Mouse (Mus musculus) G1E-ER4 (cell line): ENCODE measurements around the gene Gm28035. TPM values are rescaled to one million over a fixed set of nuclear protein-coding genes. Genes with fewer than 3 reads are reported as not detected.

Experiments
- GATA1 ChIP-seq: IDR thresholded peaks from one replicate; pipeline ENCODE4 v1.8.0; 2012; ENCODE audit warnings: low read length, inconsistent platforms
- polyA plus RNA-seq: library from polyadenylated mRNA; stranded (reverse); fragments of >175 nt; gene quantifications from 2 replicates; pipeline ENCODE4 v1.2.3, GENCODE M21; 2012

Gene Gm28035
- polyA plus RNA-seq, 1 experiment, result 2.0 TPM

DNA sequence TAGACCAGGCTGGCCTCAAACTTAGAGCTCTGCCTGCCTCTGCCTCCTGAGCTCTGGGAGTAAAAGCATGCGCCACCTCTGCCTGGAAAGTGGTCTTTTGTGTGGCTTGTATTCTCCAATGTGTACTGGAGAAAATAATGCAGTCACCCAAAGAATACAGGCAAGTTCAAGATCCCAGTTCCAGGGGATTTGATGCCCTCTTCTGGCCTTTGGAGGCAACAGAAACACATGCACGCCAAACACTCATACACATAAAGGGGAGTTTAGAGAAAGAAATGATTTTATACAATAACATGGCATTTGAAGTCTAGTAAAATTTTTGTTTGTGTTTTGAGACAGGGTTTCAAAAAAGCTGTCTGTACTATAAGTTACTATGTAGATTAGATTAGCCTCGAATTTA lies 59.2 kb downstream of the Gm28035 start:
- TF ChIP-seq GATA1, result no peak

DNA sequence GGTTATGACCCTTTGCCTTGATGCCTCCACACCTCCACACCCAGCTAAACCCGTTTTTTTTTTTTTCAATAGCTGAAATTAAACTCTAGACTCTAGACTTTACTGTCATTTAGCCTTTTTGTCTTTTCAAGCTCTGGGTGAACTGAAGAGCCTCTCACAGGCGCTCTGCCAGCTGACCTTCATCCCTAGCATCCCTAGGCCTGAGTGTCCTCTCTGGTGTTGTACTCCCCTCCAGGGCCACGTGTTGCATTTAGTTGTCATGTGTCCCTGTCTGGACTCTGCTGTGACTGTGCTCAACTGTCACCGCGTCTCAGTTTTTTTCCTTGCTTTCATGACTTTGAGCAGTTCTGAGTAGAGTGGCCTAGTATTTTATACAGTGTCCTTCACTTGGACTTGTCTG lies 59.6 kb downstream of the Gm28035 start:
- no peak for TF ChIP-seq GATA1

DNA sequence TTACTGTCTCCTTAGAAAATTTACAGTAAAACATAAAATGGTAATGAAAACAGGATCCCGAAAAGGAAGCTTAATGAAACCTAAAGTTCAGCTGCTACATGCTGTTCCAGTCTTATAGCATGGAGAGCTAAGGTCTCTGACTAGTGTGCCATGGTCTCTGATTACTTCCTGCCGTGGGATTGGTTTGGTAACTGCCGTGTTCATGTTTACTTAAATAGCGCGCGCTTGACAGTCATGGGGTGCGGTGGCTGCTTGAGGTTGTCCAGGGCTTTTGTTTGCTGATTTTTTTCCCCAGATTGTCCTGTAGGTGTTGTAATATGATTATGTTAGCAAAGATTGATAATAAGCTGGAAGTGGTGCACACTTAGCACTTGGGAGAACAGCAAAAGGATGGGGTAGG lies 65.7 kb downstream of the Gm28035 start:
- no peak for TF ChIP-seq GATA1

DNA sequence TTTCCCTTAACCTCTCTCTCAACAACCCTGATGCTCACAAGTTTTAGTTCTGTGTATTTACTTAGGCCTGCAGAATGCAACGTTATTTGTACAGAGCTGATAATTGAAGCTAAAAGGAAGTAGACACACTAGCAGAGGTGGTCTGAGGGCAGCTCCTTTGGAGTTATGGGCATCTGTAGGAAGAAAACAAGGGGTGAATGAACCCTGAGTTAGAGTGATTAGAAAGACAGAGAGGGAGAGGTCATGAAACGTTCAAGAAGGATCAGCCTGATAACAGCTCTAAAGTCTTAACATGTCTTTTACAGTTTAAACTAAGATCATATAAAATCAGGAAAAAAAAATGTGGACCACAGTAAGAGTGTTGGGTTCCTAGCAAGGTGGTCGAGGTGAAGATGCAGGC lies 69.0 kb downstream of the Gm28035 start:
- no peak for TF ChIP-seq GATA1

DNA sequence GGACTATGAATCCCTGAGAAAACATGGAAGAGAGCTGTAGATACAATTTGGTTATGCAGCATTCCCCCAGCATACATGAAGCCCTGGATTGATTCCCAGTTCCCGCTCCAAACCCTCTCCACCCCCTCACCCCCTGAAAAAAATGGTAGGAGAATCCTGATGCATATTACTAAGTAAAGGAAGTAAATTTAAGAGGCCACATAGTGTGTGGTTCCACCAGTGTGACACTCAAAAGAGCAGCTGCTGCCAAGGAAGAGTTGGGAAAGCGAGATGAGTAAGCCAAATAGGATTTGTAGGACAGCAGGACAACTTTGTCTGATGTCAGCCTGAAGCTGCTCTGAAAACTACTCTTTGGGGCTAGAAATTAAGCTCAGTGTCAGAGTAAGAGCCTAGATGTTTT lies 71.1 kb downstream of the Gm28035 start:
- no peak for TF ChIP-seq GATA1

DNA sequence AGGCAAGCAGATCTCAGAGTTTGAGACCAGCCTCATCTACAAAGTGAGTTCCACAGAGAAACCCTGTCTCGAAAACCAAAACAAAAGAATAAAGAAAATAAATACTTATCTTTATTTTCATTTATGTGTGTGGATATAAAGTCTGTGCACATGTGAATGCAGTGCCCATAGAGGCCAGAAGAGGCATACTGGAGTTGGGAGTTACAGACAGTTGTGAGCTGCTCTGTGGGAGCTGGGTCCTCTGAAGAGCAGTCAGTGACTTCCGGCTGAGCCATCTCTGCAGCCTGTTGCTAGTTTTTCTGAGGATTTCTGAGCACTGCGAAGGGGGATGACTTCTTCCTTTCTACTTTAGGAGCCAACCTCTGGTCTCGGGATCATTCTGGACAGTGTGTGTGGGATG lies 75.8 kb downstream of the Gm28035 start:
- TF ChIP-seq GATA1, result no peak

DNA sequence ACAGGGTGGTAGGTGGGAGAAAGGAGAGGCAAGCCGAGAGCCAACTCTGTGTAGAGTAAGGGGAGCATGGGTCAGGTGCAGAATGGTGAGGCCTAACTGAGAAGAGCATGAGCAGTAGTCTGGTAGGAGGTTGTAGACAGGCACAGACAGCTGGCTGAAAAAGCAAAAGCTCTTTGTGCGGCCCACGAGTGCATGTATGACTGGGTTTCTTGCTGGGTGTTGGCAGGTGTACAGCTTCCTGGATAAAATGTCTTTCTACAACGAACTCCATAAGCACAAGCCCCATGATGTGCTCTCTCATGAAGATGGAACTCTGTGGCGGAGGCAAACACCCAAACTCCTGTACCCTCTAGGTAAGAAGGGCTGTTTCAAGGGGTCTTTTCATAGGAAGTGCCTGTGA lies 76.6 kb downstream of the Gm28035 start:
- TF ChIP-seq GATA1, result no peak

DNA sequence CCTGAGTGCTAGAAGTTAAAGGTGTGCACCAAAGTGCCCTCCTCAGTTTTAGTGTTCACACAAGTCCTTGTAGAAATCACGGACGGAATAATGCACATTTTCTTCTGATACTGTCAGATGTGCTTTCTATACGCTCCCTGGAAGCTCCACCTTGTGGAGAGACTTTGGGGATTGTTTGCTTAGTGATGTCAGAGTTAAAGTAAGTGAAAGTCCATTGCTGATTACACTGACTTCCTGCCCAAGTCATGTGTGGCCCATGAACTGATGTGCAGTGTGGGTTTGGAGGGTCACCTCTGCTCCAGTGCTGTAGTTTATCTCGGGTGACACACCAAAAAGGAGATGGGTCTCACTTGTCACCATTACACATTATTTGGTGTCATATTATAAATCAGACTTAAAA lies 78.9 kb downstream of the Gm28035 start:
- TF ChIP-seq GATA1, result no peak

DNA sequence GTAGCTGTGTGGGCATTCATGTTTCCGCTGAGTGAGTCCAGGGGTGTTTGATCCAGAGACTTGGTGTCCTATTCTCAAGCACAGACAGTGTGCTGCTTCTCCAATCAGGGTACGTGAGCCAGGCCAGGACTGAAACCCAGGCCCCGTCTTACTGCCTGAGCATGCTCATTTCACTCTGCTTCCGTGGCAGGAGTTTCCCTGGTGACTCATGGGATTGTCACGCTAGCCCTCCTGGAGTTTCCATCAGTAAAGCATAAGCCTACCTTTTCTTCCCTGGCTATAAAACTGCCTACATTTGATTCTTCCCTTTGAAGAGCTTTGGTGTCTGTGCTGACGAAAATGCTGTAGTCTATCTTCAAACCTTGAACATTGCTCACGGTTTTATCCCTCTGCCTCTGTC lies 82.7 kb downstream of the Gm28035 start:
- TF ChIP-seq GATA1, result no peak

DNA sequence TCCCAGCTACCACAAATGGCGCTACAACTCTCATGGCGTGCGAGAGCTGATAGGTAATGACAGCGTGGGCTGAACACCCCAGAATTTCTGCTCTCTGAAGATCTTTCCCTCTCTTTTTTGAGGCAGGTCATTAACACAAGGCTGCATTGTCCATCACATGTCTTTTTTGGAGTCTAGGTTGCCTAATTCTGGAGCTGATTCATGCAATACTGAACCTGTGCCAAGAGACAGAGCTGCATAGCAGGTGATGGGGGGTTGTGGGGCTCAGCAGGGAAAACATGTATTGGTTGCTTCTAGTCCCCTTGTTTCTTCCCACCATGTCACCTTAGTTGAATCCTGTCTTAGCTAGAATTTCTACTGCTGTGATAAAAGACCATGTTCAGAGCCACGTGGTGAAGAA lies 84.9 kb downstream of the Gm28035 start:
- TF ChIP-seq GATA1, result no peak

DNA sequence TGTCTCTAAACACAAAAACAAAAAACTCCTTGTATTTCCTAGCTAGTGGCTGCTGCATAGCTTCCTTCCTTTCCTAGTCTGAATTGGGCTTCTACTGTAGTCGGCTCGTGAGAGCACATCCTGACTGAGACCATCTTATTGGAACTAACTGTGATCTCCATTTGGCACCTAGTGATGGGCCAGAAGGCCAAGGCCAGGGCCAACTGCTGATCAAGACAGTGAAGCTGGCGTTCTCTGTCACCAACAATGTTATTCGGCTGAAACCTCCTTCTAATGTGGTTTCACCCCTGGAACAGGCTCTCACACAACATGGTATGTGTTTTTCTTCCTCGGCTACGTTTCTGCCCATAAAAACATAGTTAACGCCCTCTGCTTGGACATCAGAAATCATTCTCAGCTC lies 86.9 kb downstream of the Gm28035 start:
- TF ChIP-seq GATA1, result no peak

DNA sequence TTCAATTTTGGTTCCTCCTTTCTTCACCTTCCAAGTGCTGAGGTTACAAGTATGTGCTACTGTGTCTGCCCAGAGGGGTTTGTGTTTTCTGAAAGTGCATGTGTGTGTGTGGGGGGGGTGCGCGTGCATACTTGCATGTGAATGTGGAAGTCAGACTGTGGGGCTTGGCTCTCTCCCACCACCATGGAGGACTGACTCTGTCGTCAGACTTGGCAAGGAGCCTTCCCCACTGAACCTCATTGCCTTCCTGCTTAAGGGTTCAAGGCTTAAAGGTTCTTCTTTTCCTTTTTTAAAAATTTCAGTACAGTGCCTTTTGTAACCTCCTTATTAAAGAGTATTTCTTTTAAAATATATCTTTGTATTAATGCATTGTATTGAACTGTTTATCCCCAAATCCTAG lies 88.4 kb downstream of the Gm28035 start:
- no peak for TF ChIP-seq GATA1

Other genes with a start within 250 kb of the Gm28035 start
- gene Wdr34, start 191.7 kb upstream of the Gm28035 start, polyA plus RNA-seq, result 29.5 and 36.5 TPM in 2 replicates
- 618 and 765 TPM in 2 replicates for gene Set, start 183.2 kb upstream of the Gm28035 start, polyA plus RNA-seq
- gene Pkn3, start 162.9 kb upstream of the Gm28035 start, polyA plus RNA-seq, result 26.9 and 29.7 TPM in 2 replicates
- gene Zdhhc12, start 146.9 kb upstream of the Gm28035 start, polyA plus RNA-seq, result 42.0 and 45.2 TPM in 2 replicates
- 11.1 and 18.6 TPM in 2 replicates for gene Zer1, start 116.0 kb upstream of the Gm28035 start, polyA plus RNA-seq
- gene Tbc1d13, start 106.8 kb upstream of the Gm28035 start, polyA plus RNA-seq, result 26.0 and 27.7 TPM in 2 replicates
- 53.8 and 67.9 TPM in 2 replicates for gene Endog, start 69.1 kb upstream of the Gm28035 start, polyA plus RNA-seq
- gene Spout1, start 62.1 kb upstream of the Gm28035 start, polyA plus RNA-seq, result 50.7 and 54.1 TPM in 2 replicates
- 4.8 and 16.9 TPM in 2 replicates for gene Kyat1, start 34.7 kb upstream of the Gm28035 start, polyA plus RNA-seq
- gene Lrrc8a, start 2.9 kb upstream of the Gm28035 start, polyA plus RNA-seq, result 3.8 and 6.4 TPM in 2 replicates
- gene Phyhd1, start 25.6 kb downstream of the Gm28035 start, polyA plus RNA-seq, result 0.10 and 0.15 TPM in 2 replicates
- gene Gm28038, start 40.5 kb downstream of the Gm28035 start, polyA plus RNA-seq, result not detected in 2 replicates
- 5.8 and 8.4 TPM in 2 replicates for gene Dolk, start 45.8 kb downstream of the Gm28035 start, polyA plus RNA-seq
- 108 and 109 TPM in 2 replicates for gene Nup188, start 45.8 kb downstream of the Gm28035 start, polyA plus RNA-seq
- 38.7 and 40.7 TPM in 2 replicates for gene Sh3glb2, start 118.8 kb downstream of the Gm28035 start, polyA plus RNA-seq
- gene Miga2, start 123.7 kb downstream of the Gm28035 start, polyA plus RNA-seq, result 16.3 and 17.9 TPM in 2 replicates
- 24.4 and 31.5 TPM in 2 replicates for gene Dolpp1, start 151.7 kb downstream of the Gm28035 start, polyA plus RNA-seq
- 35.7 and 40.4 TPM in 2 replicates for gene Crat, start 175.2 kb downstream of the Gm28035 start, polyA plus RNA-seq
- gene Ptpa, start 175.5 kb downstream of the Gm28035 start, polyA plus RNA-seq, result 1,075 and 1,193 TPM in 2 replicates
- gene Ier5l, start 233.7 kb downstream of the Gm28035 start, polyA plus RNA-seq, result not detected in 2 replicates